Mouse (Mus musculus) lung, postnatal 0 days (tissue): ENCODE results near the gene Qars.

Experiments used
- CTCF ChIP-seq: IDR thresholded peaks from 2 replicates; pipeline ENCODE4 v1.5.1; 2016; ENCODE audit warnings: antibody characterized with exemption, mild to moderate bottlenecking
- EP300 ChIP-seq: IDR thresholded peaks from 2 replicates; pipeline ENCODE4 v1.6.1; 2016; ENCODE audit warnings: antibody characterized with exemption, mild to moderate bottlenecking, control low read depth

GRCm38 (mm10) chr9:108460319-108461178 lies 47.0 kb upstream of the Qars start, which contains the start of gene Ccdc71:
- TF ChIP-seq CTCF (0 out of 2 replicates have a peak, but pooled peaks have one; percentile 2), EP300 (peak; percentile 64)
